Comparison of ENCODE assay signal across 15 mouse cellular contexts in genomic region chr5:92850925-92851324, GRCm38 (mm10).
"Had no signal": no experiment of that assay in that cellular context is flagged by ENCODE, and none has a peak within 500 bp of the region (broad histone marks: within the 10 kb centered on the region; RNA-seq: fewer than 3 reads in every experiment).

No protein-coding gene starts in this region.

- ATAC-seq: midbrain, embryonic 15.5 days had no signal

- H3K27me3 ChIP-seq: liver, embryonic 15.5 days; megakaryocyte, embryonic 14.5 days; midbrain, embryonic 15.5 days; stomach, embryonic 15.5 days had no signal

- H3K9ac ChIP-seq: liver, embryonic 15.5 days; midbrain, embryonic 15.5 days; stomach, embryonic 15.5 days had no signal

- H3K9me3 ChIP-seq: limb, embryonic 10.5 days; liver, embryonic 15.5 days; megakaryocyte, embryonic 14.5 days; midbrain, embryonic 15.5 days; stomach, embryonic 15.5 days had no signal

- DNase-seq: kidney, postnatal 25 days; lung, adult 2 months; lung, postnatal 10 days; spleen, adult 18-20 months; thymus, adult 2 months; thymus, postnatal 25 days had no signal

- H3K27ac ChIP-seq: left cerebral cortex, adult 2 months; limb, embryonic 10.5 days; liver, embryonic 15.5 days; macrophage; midbrain, embryonic 15.5 days; stomach, embryonic 15.5 days had no signal

- H3K36me3 ChIP-seq: limb, embryonic 10.5 days; liver, embryonic 15.5 days; midbrain, embryonic 15.5 days; stomach, embryonic 15.5 days had no signal

- H3K4me2 ChIP-seq: liver, embryonic 11.5 days; liver, embryonic 15.5 days; midbrain, embryonic 11.5 days; midbrain, embryonic 15.5 days; stomach, embryonic 15.5 days had no signal

- H3K4me1 ChIP-seq: liver, embryonic 15.5 days; megakaryocyte, embryonic 14.5 days; midbrain, embryonic 15.5 days; stomach, embryonic 15.5 days had no signal

- H3K4me3 ChIP-seq: left cerebral cortex, adult 2 months; limb, embryonic 10.5 days; liver, embryonic 15.5 days; megakaryocyte, embryonic 14.5 days; midbrain, embryonic 15.5 days; stomach, embryonic 15.5 days had no signal
